Mouse (Mus musculus): ENCODE measurements around the gene Mtmr3. TPM values are rescaled to one million over a fixed set of nuclear protein-coding genes. Genes with fewer than 3 reads are reported as not detected.
"Not testable (repeated sequence)": the region's sequence is repeated elsewhere in the genome, so short reads cannot be mapped to it uniquely, and the experiment has no call there.

Gene Mtmr3
- polyA plus RNA-seq, 1 experiment from 2014 or later, result 23.7 TPM

- Histone ChIP-seq H3K4me3 (peak overlapping the region; percentile 90), H3K27ac (peak overlapping the region; percentile 100), H3K27me3 (ENCODE audit: insufficient read depth, poor library complexity, severe bottlenecking) (no peaks in the 10 kb centered on the region), H3K9me3 (no peaks in the 10 kb centered on the region), H3K36me3 (0 out of 2 replicates have a peak, but pooled peaks cover 2% of the 10 kb centered on the region), H3K4me1 (peaks cover 7% of the 10 kb centered on the region)
- peak; percentile 82 for DNase-seq (ENCODE audit: low spot score)
- WGBS, result 1% methylated on average over 45 of the region's 45 CpGs
These were observed 635 bp downstream of the Mtmr3 start for GRCm38 (mm10) chr11:4593849-4594607.

- DNase-seq (ENCODE audit: low spot score), result no peak
- Histone ChIP-seq H3K27ac (peak overlapping the region; percentile 100; the same call in 1 of the 2 replicates), H3K27me3 (ENCODE audit: insufficient read depth, poor library complexity, severe bottlenecking) (no peaks in the 10 kb centered on the region), H3K9me3 (no peaks in the 10 kb centered on the region), H3K4me3 (peak overlapping the region; percentile 90), H3K36me3 (0 out of 2 replicates have a peak, but pooled peaks cover 2% of the 10 kb centered on the region), H3K4me1 (peaks cover 7% of the 10 kb centered on the region)
- WGBS, result 41% methylated on average over 5 of the region's 5 CpGs
These were observed 1.2 kb downstream of the Mtmr3 start for GRCm38 (mm10) chr11:4593491-4593848.

GRCm38 (mm10) chr11:4591811-4592210 lies 2.9 kb downstream of the Mtmr3 start:
- Histone ChIP-seq H3K27ac (no peak overlapping the region), H3K27me3 (ENCODE audit: insufficient read depth, poor library complexity, severe bottlenecking) (no peaks in the 10 kb centered on the region), H3K9me3 (no peaks in the 10 kb centered on the region), H3K4me3 (no peak overlapping the region), H3K4me1 (peaks cover 7% of the 10 kb centered on the region), H3K36me3 (peaks cover 2% of the 10 kb centered on the region; the same call in 1 of the 2 replicates)
- WGBS, result 84% methylated on average over 4 of the region's 4 CpGs
- no peak for DNase-seq (ENCODE audit: low spot score)

GRCm38 (mm10) chr11:4578682-4579081 lies 16.0 kb downstream of the Mtmr3 start:
- peaks cover 23% of the 10 kb centered on the region for H3K4me1 ChIP-seq
- WGBS, result 63% methylated on average over 2 of the region's 2 CpGs
- H3K4me3 ChIP-seq, result no peak overlapping the region
- H3K36me3 ChIP-seq, result no peaks in the 10 kb centered on the region
- no peak overlapping the region for H3K27ac ChIP-seq
- no peaks in the 10 kb centered on the region for H3K27me3 ChIP-seq (ENCODE audit: insufficient read depth, poor library complexity, severe bottlenecking)
- DNase-seq (ENCODE audit: low spot score), result no peak
- no peaks in the 10 kb centered on the region for H3K9me3 ChIP-seq

- no peaks in the 10 kb centered on the region for H3K9me3 ChIP-seq
- no peak overlapping the region for H3K27ac ChIP-seq
- WGBS, result 80% methylated on average over 2 of the region's 2 CpGs
- DNase-seq (ENCODE audit: low spot score), result no peak
- H3K4me1 ChIP-seq, result peaks cover 25% of the 10 kb centered on the region
- no peak overlapping the region for H3K4me3 ChIP-seq
- H3K27me3 ChIP-seq (ENCODE audit: insufficient read depth, poor library complexity, severe bottlenecking), result no peaks in the 10 kb centered on the region
- H3K36me3 ChIP-seq, result no peaks in the 10 kb centered on the region
These were observed 17.6 kb downstream of the Mtmr3 start for GRCm38 (mm10) chr11:4577079-4577478.

- DNase-seq (ENCODE audit: low spot score); H3K27me3 ChIP-seq (ENCODE audit: insufficient read depth, poor library complexity, severe bottlenecking); H3K9me3 ChIP-seq; H3K4me3 ChIP-seq; H3K36me3 ChIP-seq; H3K27ac ChIP-seq: not testable (repeated sequence)
- WGBS, result 46% methylated on average over 2 of the region's 2 CpGs
- H3K4me1 ChIP-seq, result peaks cover 31% of the 10 kb centered on the region
These were observed 18.5 kb downstream of the Mtmr3 start for GRCm38 (mm10) chr11:4576090-4576732.

GRCm38 (mm10) chr11:4571491-4571901 lies 23.2 kb downstream of the Mtmr3 start:
- DNase-seq (ENCODE audit: low spot score), result no peak
- H3K36me3 ChIP-seq, result peaks cover 4% of the 10 kb centered on the region; the same call in 1 of the 2 replicates

GRCm38 (mm10) chr11:4566333-4566732 lies 28.3 kb downstream of the Mtmr3 start:
- Histone ChIP-seq H3K4me3 (no peak overlapping the region), H3K27ac (no peak overlapping the region), H3K9me3 (no peaks in the 10 kb centered on the region), H3K4me1 (no peaks in the 10 kb centered on the region; the same call in 1 of the 2 replicates), H3K27me3 (ENCODE audit: insufficient read depth, poor library complexity, severe bottlenecking) (no peaks in the 10 kb centered on the region), H3K36me3 (peaks cover 7% of the 10 kb centered on the region; the same call in 1 of the 2 replicates)
- DNase-seq (ENCODE audit: low spot score), result no peak
- 83% methylated on average over 6 of the region's 6 CpGs for WGBS

More at GRCm38 (mm10) chr11:4571491-4571901, 23.2 kb downstream of the Mtmr3 start:
- 74% methylated on average over 4 of the region's 4 CpGs for WGBS
- no peaks in the 10 kb centered on the region for H3K27me3 ChIP-seq (ENCODE audit: insufficient read depth, poor library complexity, severe bottlenecking)
- H3K4me1 ChIP-seq, result peaks cover 27% of the 10 kb centered on the region
- no peak overlapping the region for H3K27ac ChIP-seq
- H3K9me3 ChIP-seq, result no peaks in the 10 kb centered on the region
- no peak overlapping the region for H3K4me3 ChIP-seq

GRCm38 (mm10) chr11:4565545-4565944 lies 29.1 kb downstream of the Mtmr3 start:
- Histone ChIP-seq H3K9me3 (no peaks in the 10 kb centered on the region), H3K4me3 (no peak overlapping the region), H3K4me1 (no peaks in the 10 kb centered on the region), H3K27ac (no peak overlapping the region), H3K27me3 (ENCODE audit: insufficient read depth, poor library complexity, severe bottlenecking) (no peaks in the 10 kb centered on the region), H3K36me3 (peaks cover 7% of the 10 kb centered on the region; the same call in 1 of the 2 replicates)
- 84% methylated on average over 2 of the region's 2 CpGs for WGBS
- DNase-seq (ENCODE audit: low spot score), result no peak

GRCm38 (mm10) chr11:4553274-4554063 lies 41.2 kb downstream of the Mtmr3 start:
- no peak for DNase-seq (ENCODE audit: low spot score)
- H3K36me3 ChIP-seq, result no peaks in the 10 kb centered on the region
- H3K27ac ChIP-seq, result no peak overlapping the region
- no peaks in the 10 kb centered on the region for H3K27me3 ChIP-seq (ENCODE audit: insufficient read depth, poor library complexity, severe bottlenecking)
- no peaks in the 10 kb centered on the region for H3K9me3 ChIP-seq
- H3K4me1 ChIP-seq, result no peaks in the 10 kb centered on the region; the same call in 1 of the 2 replicates
- WGBS, result 89% methylated on average over 2 of the region's 2 CpGs
- no peak overlapping the region for H3K4me3 ChIP-seq

GRCm38 (mm10) chr11:4547569-4547968 lies 47.1 kb downstream of the Mtmr3 start:
- H3K9me3 ChIP-seq, result no peaks in the 10 kb centered on the region
- no peaks in the 10 kb centered on the region for H3K27me3 ChIP-seq (ENCODE audit: insufficient read depth, poor library complexity, severe bottlenecking)
- peaks cover 6% of the 10 kb centered on the region for H3K4me1 ChIP-seq
- H3K36me3 ChIP-seq, result no peaks in the 10 kb centered on the region
- H3K27ac ChIP-seq, result no peak overlapping the region
- H3K4me3 ChIP-seq, result no peak overlapping the region
- 95% methylated on average over 4 of the region's 4 CpGs for WGBS
- DNase-seq (ENCODE audit: low spot score), result no peak

- peaks cover 15% of the 10 kb centered on the region for H3K4me1 ChIP-seq
- 72% methylated on average over 3 of the region's 3 CpGs for WGBS
- no peak for DNase-seq (ENCODE audit: low spot score)
- no peaks in the 10 kb centered on the region for H3K9me3 ChIP-seq
- no peak overlapping the region for H3K4me3 ChIP-seq
- no peak overlapping the region for H3K27ac ChIP-seq
- no peaks in the 10 kb centered on the region for H3K36me3 ChIP-seq
- no peaks in the 10 kb centered on the region for H3K27me3 ChIP-seq (ENCODE audit: insufficient read depth, poor library complexity, severe bottlenecking)
These were observed 48.7 kb downstream of the Mtmr3 start for GRCm38 (mm10) chr11:4545976-4546375.

GRCm38 (mm10) chr11:4545401-4545800 lies 49.3 kb downstream of the Mtmr3 start:
- Histone ChIP-seq H3K4me3 (no peak overlapping the region), H3K27ac (no peak overlapping the region), H3K9me3 (no peaks in the 10 kb centered on the region), H3K4me1 (peaks cover 15% of the 10 kb centered on the region), H3K36me3 (no peaks in the 10 kb centered on the region), H3K27me3 (ENCODE audit: insufficient read depth, poor library complexity, severe bottlenecking) (no peaks in the 10 kb centered on the region)
- DNase-seq (ENCODE audit: low spot score), result no peak
- WGBS, result 63% methylated on average over 4 of the region's 4 CpGs
